Mouse (Mus musculus): ENCODE results near the gene Tnnc1. TPM values are rescaled to one million over a fixed set of nuclear protein-coding genes. Genes with fewer than 3 reads are reported as not detected.

Gene Tnnc1
- polyA plus RNA-seq, 1 experiment from 2014 or later = 1.6 TPM

DNA sequence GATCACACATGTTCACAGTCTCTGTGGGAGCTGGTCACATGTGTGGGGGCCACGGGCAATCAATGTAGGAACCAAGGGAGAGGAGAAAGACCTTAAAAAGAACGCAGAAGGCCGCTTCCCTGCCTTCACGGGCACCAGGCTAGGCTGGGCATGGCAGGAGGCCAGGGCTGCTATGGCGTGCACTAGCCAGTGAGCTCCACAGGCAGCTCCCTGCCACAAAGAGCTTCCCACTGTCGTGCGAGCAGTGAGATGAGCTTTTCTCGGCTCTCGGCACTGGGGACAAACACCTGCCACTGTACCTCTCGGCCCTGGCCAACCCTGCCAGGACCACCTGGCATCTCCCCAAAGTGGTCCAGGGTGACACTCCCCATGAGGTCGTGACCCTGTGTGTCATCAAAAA is 36.7 kb upstream of the Tnnc1 start:
- H3K4me2 ChIP-seq (replicated peaks; ENCODE audit: low read depth) = no peak overlapping the region
- no peak for TF ChIP-seq CTCF (IDR thresholded peaks at IDR 0.05; ENCODE audit: low read depth)
- H3K9me3 ChIP-seq (ENCODE audit: control insufficient read depth) = no peaks in the 10 kb centered on the region
- ATAC-seq = no peak
- H3K4me3 ChIP-seq (ENCODE audit: low read depth, low read length) = no peak overlapping the region
- H3K4me1 ChIP-seq (replicated peaks; ENCODE audit: control insufficient read depth, insufficient read depth, low read length) = no peaks in the 10 kb centered on the region
- H3K27me3 ChIP-seq (replicated peaks; ENCODE audit: control insufficient read depth, insufficient read depth, low read length) = no peaks in the 10 kb centered on the region
- H3K9ac ChIP-seq (ENCODE audit: low read depth, low read length) = no peak overlapping the region
- 91% methylated on average over 11 of the region's 11 CpGs for WGBS
- H3K27ac ChIP-seq (ENCODE audit: low read depth, low read length) = no peak overlapping the region; the same call in 1 of the 2 replicates
- H3K36me3 ChIP-seq (ENCODE audit: control insufficient read depth, insufficient read depth) = peaks cover 56% of the 10 kb centered on the region

DNA sequence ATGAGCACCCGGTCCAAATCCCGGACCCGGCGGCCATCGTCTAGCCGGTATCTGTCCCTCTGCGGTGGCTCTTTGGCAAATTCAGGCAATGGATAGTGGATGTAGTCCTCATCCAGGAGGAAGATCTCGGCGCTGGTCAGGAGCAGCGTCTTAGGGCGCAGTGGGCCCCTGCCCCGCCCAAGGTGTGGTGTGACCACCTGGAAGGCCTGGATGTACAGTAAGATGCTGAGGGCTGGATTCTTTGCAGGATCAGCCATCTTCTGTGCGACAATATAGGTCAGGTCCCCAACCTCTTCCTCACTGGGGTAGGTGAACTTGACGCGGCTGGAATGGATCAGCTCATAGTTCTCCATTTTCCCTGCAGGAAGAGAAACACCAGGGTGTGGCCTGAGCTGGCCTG is 36.3 kb upstream of the Tnnc1 start:
- no peak for TF ChIP-seq CTCF (IDR thresholded peaks at IDR 0.05; ENCODE audit: low read depth)
- Histone ChIP-seq H3K27me3 (replicated peaks; ENCODE audit: control insufficient read depth, insufficient read depth, low read length) (no peaks in the 10 kb centered on the region), H3K4me1 (replicated peaks; ENCODE audit: control insufficient read depth, insufficient read depth, low read length) (no peaks in the 10 kb centered on the region), H3K4me2 (replicated peaks; ENCODE audit: low read depth) (no peak overlapping the region), H3K9me3 (ENCODE audit: control insufficient read depth) (no peaks in the 10 kb centered on the region), H3K4me3 (ENCODE audit: low read depth, low read length) (no peak overlapping the region), H3K36me3 (ENCODE audit: control insufficient read depth, insufficient read depth) (peaks cover 60% of the 10 kb centered on the region), H3K9ac (ENCODE audit: low read depth, low read length) (no peak overlapping the region), H3K27ac (ENCODE audit: low read depth, low read length) (no peak overlapping the region; the same call in none of the 2 replicates)
- 92% methylated on average over 15 of the region's 15 CpGs for whole genome bisulfite sequencing
- ATAC-seq = no peak

DNA sequence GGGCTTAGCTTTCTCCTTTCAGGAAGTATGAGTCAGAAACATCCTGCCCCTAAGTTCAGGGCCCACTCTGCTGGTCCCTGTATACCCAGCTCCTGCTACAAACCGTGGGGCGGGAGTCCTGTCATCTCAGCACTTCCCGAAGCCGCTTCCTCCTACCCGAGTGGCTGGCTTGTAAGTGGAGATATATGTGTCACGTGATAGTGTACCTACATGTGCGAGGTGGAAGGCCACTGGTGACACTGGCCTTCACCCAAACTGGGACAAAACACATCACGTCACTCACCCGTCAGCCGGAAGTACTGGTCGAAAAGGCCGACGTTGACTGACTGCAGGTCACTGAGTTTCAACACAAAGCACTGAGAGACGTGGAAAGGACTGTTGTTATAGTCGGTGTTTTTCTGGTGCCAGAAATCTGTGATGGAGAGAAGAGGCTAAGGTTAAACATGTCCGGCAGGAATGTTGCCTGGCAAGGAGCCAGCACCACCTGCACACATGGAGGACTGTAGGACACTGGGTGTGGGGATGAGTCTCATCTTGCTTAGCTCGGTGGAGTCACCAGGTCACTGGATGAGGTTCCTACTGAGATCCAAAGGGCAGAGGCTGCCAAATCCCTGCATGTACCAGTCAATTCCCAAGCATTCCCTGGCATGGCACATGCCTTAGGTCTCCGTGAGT is 35.2 kb upstream of the Tnnc1 start:
- WGBS = 74% methylated on average over 18 of the region's 18 CpGs
- no peak for ATAC-seq
- no peak for TF ChIP-seq CTCF (IDR thresholded peaks at IDR 0.05; ENCODE audit: low read depth)
- Histone ChIP-seq H3K27ac (ENCODE audit: low read depth, low read length) (no peak overlapping the region; the same call in 1 of the 2 replicates), H3K36me3 (ENCODE audit: control insufficient read depth, insufficient read depth) (peaks cover 71% of the 10 kb centered on the region), H3K4me3 (ENCODE audit: low read depth, low read length) (no peak overlapping the region), H3K4me2 (replicated peaks; ENCODE audit: low read depth) (no peak overlapping the region), H3K9ac (ENCODE audit: low read depth, low read length) (no peak overlapping the region), H3K9me3 (ENCODE audit: control insufficient read depth) (no peaks in the 10 kb centered on the region), H3K4me1 (replicated peaks; ENCODE audit: control insufficient read depth, insufficient read depth, low read length) (no peaks in the 10 kb centered on the region), H3K27me3 (replicated peaks; ENCODE audit: control insufficient read depth, insufficient read depth, low read length) (no peaks in the 10 kb centered on the region)

DNA sequence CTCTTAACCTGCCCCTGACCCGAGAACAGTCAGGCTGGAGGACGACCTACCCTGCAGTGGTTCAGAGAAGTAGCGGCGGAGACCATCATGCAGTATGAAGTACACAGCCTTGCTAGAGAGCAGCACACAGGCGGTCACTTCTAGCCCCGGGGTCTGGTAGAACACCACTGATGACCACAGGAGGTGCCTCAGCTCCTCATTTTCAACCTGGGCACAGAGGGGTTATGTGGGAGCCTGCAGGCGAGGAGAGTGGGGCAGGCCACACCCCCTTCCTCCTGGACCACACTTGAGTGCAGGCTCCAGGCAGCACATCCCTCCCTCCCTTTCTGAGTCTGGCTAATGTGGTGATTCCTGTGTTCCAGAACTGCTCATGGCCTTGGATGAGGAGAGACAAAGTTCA is 34.6 kb upstream of the Tnnc1 start:
- Histone ChIP-seq H3K9me3 (ENCODE audit: control insufficient read depth) (no peaks in the 10 kb centered on the region), H3K4me2 (replicated peaks; ENCODE audit: low read depth) (no peak overlapping the region), H3K27ac (ENCODE audit: low read depth, low read length) (peak overlapping the region; percentile 15; the same call in 1 of the 2 replicates), H3K36me3 (ENCODE audit: control insufficient read depth, insufficient read depth) (peaks cover 75% of the 10 kb centered on the region), H3K27me3 (replicated peaks; ENCODE audit: control insufficient read depth, insufficient read depth, low read length) (no peaks in the 10 kb centered on the region), H3K9ac (ENCODE audit: low read depth, low read length) (no peak overlapping the region), H3K4me3 (ENCODE audit: low read depth, low read length) (no peak overlapping the region), H3K4me1 (replicated peaks; ENCODE audit: control insufficient read depth, insufficient read depth, low read length) (no peaks in the 10 kb centered on the region)
- ATAC-seq = no peak
- no peak for TF ChIP-seq CTCF (IDR thresholded peaks at IDR 0.05; ENCODE audit: low read depth)
- WGBS = 79% methylated on average over 7 of the region's 7 CpGs

DNA sequence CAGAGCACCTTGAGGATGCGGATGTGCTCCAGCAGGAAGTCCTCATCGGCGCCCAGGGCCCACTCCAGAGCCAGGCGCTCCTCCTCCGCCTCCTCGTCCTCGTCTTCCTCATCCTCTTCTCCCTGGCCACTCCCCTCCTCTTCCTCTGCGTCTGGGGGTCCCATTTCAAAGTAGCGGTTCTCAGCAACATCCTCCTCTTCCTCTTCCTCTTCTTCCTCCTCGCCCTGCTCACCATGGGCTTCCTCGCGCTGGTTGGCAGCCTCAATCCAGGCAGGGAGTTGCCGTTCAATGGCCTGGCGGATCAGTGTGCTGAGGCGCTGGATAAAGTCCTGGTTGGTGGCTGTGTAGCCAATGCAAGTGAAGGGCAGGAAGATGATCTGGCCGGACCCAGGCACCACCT is 30.8 kb upstream of the Tnnc1 start:
- Histone ChIP-seq H3K4me3 (ENCODE audit: low read depth, low read length) (no peak overlapping the region), H3K36me3 (ENCODE audit: control insufficient read depth, insufficient read depth) (peaks cover 95% of the 10 kb centered on the region), H3K4me1 (replicated peaks; ENCODE audit: control insufficient read depth, insufficient read depth, low read length) (no peaks in the 10 kb centered on the region), H3K9ac (ENCODE audit: low read depth, low read length) (no peak overlapping the region), H3K27ac (ENCODE audit: low read depth, low read length) (no peak overlapping the region), H3K27me3 (replicated peaks; ENCODE audit: control insufficient read depth, insufficient read depth, low read length) (no peaks in the 10 kb centered on the region), H3K9me3 (ENCODE audit: control insufficient read depth) (no peaks in the 10 kb centered on the region), H3K4me2 (replicated peaks; ENCODE audit: low read depth) (no peak overlapping the region)
- ATAC-seq = no peak
- TF ChIP-seq CTCF (IDR thresholded peaks at IDR 0.05; ENCODE audit: low read depth) = no peak
- WGBS = 85% methylated on average over 16 of the region's 16 CpGs

DNA sequence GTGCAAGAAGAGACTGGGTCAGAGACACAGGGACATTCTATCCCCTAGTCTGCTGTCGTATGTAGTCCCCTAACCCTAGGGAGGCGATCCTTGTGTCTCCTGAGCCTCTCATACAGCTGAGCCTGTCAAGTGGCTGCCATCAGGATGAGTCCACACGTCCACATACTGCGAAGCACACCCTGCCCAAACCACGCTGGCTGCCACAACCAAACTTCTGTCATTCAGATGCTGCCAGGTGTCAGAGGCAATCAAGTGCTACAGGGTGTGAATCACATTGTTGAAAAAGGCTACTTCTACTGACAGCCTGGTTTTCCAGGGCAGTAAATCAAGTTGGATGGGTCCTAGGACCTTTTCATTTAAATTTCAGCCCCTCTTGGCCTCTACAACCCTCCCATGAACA is 30.4 kb upstream of the Tnnc1 start:
- Histone ChIP-seq H3K27ac (ENCODE audit: low read depth, low read length) (no peak overlapping the region), H3K36me3 (ENCODE audit: control insufficient read depth, insufficient read depth) (peaks cover 95% of the 10 kb centered on the region), H3K4me1 (replicated peaks; ENCODE audit: control insufficient read depth, insufficient read depth, low read length) (no peaks in the 10 kb centered on the region), H3K27me3 (replicated peaks; ENCODE audit: control insufficient read depth, insufficient read depth, low read length) (no peaks in the 10 kb centered on the region), H3K4me3 (ENCODE audit: low read depth, low read length) (no peak overlapping the region), H3K4me2 (replicated peaks; ENCODE audit: low read depth) (no peak overlapping the region), H3K9ac (ENCODE audit: low read depth, low read length) (no peak overlapping the region), H3K9me3 (ENCODE audit: control insufficient read depth) (no peaks in the 10 kb centered on the region)
- ATAC-seq = no peak
- WGBS = 89% methylated on average over 5 of the region's 5 CpGs
- no peak for TF ChIP-seq CTCF (IDR thresholded peaks at IDR 0.05; ENCODE audit: low read depth)
